Mouse (Mus musculus): ENCODE data around the gene Thap11. TPM values are rescaled to one million over a fixed set of nuclear protein-coding genes. Genes with fewer than 3 reads are reported as not detected.

Thap11 gene
- polyA plus RNA-seq, 1 experiment from 2014 or later, result 58.7 TPM

GRCm38 (mm10) chr8:105854303-105854702 lies 629 bp upstream of the Thap11 start:
- Histone ChIP-seq H3K9ac (peak overlapping the region; percentile 93; the same call in 1 of the 2 replicates), H3K27me3 (no peaks in the 10 kb centered on the region), H3K27ac (no peak overlapping the region), H3K9me3 (no peaks in the 10 kb centered on the region), H3K4me1 (replicated peaks) (peaks cover 50% of the 10 kb centered on the region), H3K4me3 (peak overlapping the region; percentile 82), H3K36me3 (peaks cover 2% of the 10 kb centered on the region; the same call in 1 of the 2 replicates), H3K4me2 (peak overlapping the region; percentile 99; the same call in 1 of the 2 replicates)
- ATAC-seq (ENCODE audit: low FRiP score), result no peak; the same call in 1 of the 2 replicates
- WGBS, result 27% methylated on average over 8 of the region's 8 CpGs

- peak overlapping the region; percentile 99 for H3K4me2 ChIP-seq
- peak overlapping the region; percentile 89 for H3K27ac ChIP-seq
- H3K36me3 ChIP-seq, result no peaks in the 10 kb centered on the region
- no peaks in the 10 kb centered on the region for H3K9me3 ChIP-seq
- H3K4me1 ChIP-seq (replicated peaks), result peaks cover 55% of the 10 kb centered on the region
- WGBS, result under 1% methylated on average over 71 of the region's 71 CpGs
- no peaks in the 10 kb centered on the region for H3K27me3 ChIP-seq
- ATAC-seq (ENCODE audit: low FRiP score), result peak; percentile 9
- H3K4me3 ChIP-seq, result peak overlapping the region; percentile 82
- peak overlapping the region; percentile 93 for H3K9ac ChIP-seq
These were observed 576 bp downstream of the Thap11 start for GRCm38 (mm10) chr8:105855248-105856167.

- H3K4me1 ChIP-seq (replicated peaks), result peaks cover 53% of the 10 kb centered on the region
These were observed 1.4 kb downstream of the Thap11 start for GRCm38 (mm10) chr8:105856168-105856835.

GRCm38 (mm10) chr8:105858495-105858894 lies 3.6 kb downstream of the Thap11 start:
- WGBS, result 93% methylated on average over 5 of the region's 5 CpGs
- Histone ChIP-seq H3K27ac (no peak overlapping the region), H3K4me2 (no peak overlapping the region), H3K9ac (peak overlapping the region; percentile 43), H3K36me3 (no peaks in the 10 kb centered on the region), H3K4me3 (no peak overlapping the region), H3K4me1 (replicated peaks) (peaks cover 71% of the 10 kb centered on the region), H3K9me3 (no peaks in the 10 kb centered on the region), H3K27me3 (no peaks in the 10 kb centered on the region)
- ATAC-seq (ENCODE audit: low FRiP score), result no peak

More at GRCm38 (mm10) chr8:105856168-105856835, 1.4 kb downstream of the Thap11 start:
- Histone ChIP-seq H3K9me3 (no peaks in the 10 kb centered on the region), H3K9ac (peak overlapping the region; percentile 93), H3K4me3 (peak overlapping the region; percentile 82), H3K27me3 (no peaks in the 10 kb centered on the region), H3K36me3 (no peaks in the 10 kb centered on the region), H3K27ac (peak overlapping the region; percentile 89), H3K4me2 (peak overlapping the region; percentile 99)
- WGBS, result 18% methylated on average over 15 of the region's 15 CpGs
- ATAC-seq (ENCODE audit: low FRiP score), result no peak

- peaks cover 78% of the 10 kb centered on the region for H3K4me1 ChIP-seq (replicated peaks)
- no peak for ATAC-seq (ENCODE audit: low FRiP score)
- H3K9me3 ChIP-seq, result no peaks in the 10 kb centered on the region
- WGBS, result 83% methylated on average over 5 of the region's 5 CpGs
- no peaks in the 10 kb centered on the region for H3K36me3 ChIP-seq
- H3K27me3 ChIP-seq, result no peaks in the 10 kb centered on the region
- no peak overlapping the region; the same call in 1 of the 2 replicates for H3K4me2 ChIP-seq
- H3K4me3 ChIP-seq, result no peak overlapping the region
- peak overlapping the region; percentile 96 for H3K27ac ChIP-seq
- 0 out of 2 replicates have a peak overlapping the region, but pooled peaks have one; percentile 96 for H3K9ac ChIP-seq
These were observed 4.4 kb downstream of the Thap11 start for GRCm38 (mm10) chr8:105859314-105859713.

GRCm38 (mm10) chr8:105860143-105860981 lies 5.4 kb downstream of the Thap11 start, which contains the start of gene Nutf2:
Nutf2 (plus strand) TSS chr8:105860580.
- H3K9me3 ChIP-seq, result no peaks in the 10 kb centered on the region
- peak; percentile 97 for ATAC-seq (ENCODE audit: low FRiP score)
- H3K4me2 ChIP-seq, result peak within 1 kb of the TSS; percentile 86
- peak within 1 kb of the TSS; percentile 96 for H3K27ac ChIP-seq
- WGBS, result under 1% methylated on average over 59 of the region's 59 CpGs
- peak within 1 kb of the TSS; percentile 98 for H3K4me3 ChIP-seq
- no peaks in the 10 kb centered on the region for H3K27me3 ChIP-seq
- peaks cover 79% of the 10 kb centered on the region for H3K4me1 ChIP-seq (replicated peaks)
- peak within 1 kb of the TSS; percentile 96 for H3K9ac ChIP-seq
- no peaks in the 10 kb centered on the region for H3K36me3 ChIP-seq

- peak overlapping the region; percentile 96 for H3K9ac ChIP-seq
- peak overlapping the region; percentile 98 for H3K4me3 ChIP-seq
- ATAC-seq (ENCODE audit: low FRiP score), result no peak
- H3K9me3 ChIP-seq, result no peaks in the 10 kb centered on the region
- H3K4me2 ChIP-seq, result peak overlapping the region; percentile 86
- WGBS, result 0% methylated on average over 1 of the region's 1 CpGs
- H3K4me1 ChIP-seq (replicated peaks), result peaks cover 63% of the 10 kb centered on the region
- H3K27me3 ChIP-seq, result no peaks in the 10 kb centered on the region
- peaks cover 15% of the 10 kb centered on the region for H3K36me3 ChIP-seq
- no peak overlapping the region for H3K27ac ChIP-seq
These were observed 7.0 kb downstream of the Thap11 start for GRCm38 (mm10) chr8:105861951-105862350.

- no peaks in the 10 kb centered on the region for H3K9me3 ChIP-seq
- 91% methylated on average over 6 of the region's 6 CpGs for WGBS
- H3K36me3 ChIP-seq, result peaks cover 55% of the 10 kb centered on the region
- H3K4me2 ChIP-seq, result no peak overlapping the region
- no peak overlapping the region for H3K9ac ChIP-seq
- H3K4me1 ChIP-seq (replicated peaks), result peaks cover 27% of the 10 kb centered on the region
- H3K4me3 ChIP-seq, result no peak overlapping the region
- H3K27ac ChIP-seq, result no peak overlapping the region
- H3K27me3 ChIP-seq, result no peaks in the 10 kb centered on the region
- ATAC-seq (ENCODE audit: low FRiP score), result no peak
These were observed 11.6 kb downstream of the Thap11 start for GRCm38 (mm10) chr8:105866364-105867029.

- 91% methylated on average over 6 of the region's 6 CpGs for WGBS
- ATAC-seq (ENCODE audit: low FRiP score), result no peak
- no peak overlapping the region for H3K27ac ChIP-seq
- no peaks in the 10 kb centered on the region for H3K4me1 ChIP-seq (replicated peaks)
- no peaks in the 10 kb centered on the region for H3K9me3 ChIP-seq
- H3K4me2 ChIP-seq, result no peak overlapping the region
- no peak overlapping the region for H3K4me3 ChIP-seq
- H3K27me3 ChIP-seq, result no peaks in the 10 kb centered on the region
- no peak overlapping the region for H3K9ac ChIP-seq
- H3K36me3 ChIP-seq, result peaks cover 74% of the 10 kb centered on the region
These were observed 19.4 kb downstream of the Thap11 start for GRCm38 (mm10) chr8:105874301-105874700.

- H3K36me3 ChIP-seq, result peaks cover 56% of the 10 kb centered on the region
- H3K9me3 ChIP-seq, result no peaks in the 10 kb centered on the region
- H3K4me2 ChIP-seq, result peak within 1 kb of the TSS; percentile 96
- peak within 1 kb of the TSS; percentile 36; the same call in 1 of the 2 replicates for H3K27ac ChIP-seq
- H3K4me3 ChIP-seq, result peak within 1 kb of the TSS; percentile 97
- peaks cover 34% of the 10 kb centered on the region for H3K4me1 ChIP-seq (replicated peaks)
- peak; percentile 82 for ATAC-seq (ENCODE audit: low FRiP score)
- H3K9ac ChIP-seq, result peak within 1 kb of the TSS; percentile 94
- under 1% methylated on average over 45 of the region's 45 CpGs for WGBS
- no peaks in the 10 kb centered on the region for H3K27me3 ChIP-seq
These were observed 26.0 kb downstream of the Thap11 start, which contains the start of gene Edc4 for GRCm38 (mm10) chr8:105880754-105881520. Edc4 (plus strand) TSS chr8:105880881.

Measured in hindbrain, embryonic 13.5 days (tissue).